Mouse (Mus musculus) intestine, embryonic 15.5 days (tissue): ENCODE measurements around the gene Gm21981. TPM values are rescaled to one million over a fixed set of nuclear protein-coding genes. Genes with fewer than 3 reads are reported as not detected.
"Not testable (repeated sequence)": the region's sequence is repeated elsewhere in the genome, so short reads cannot be mapped to it uniquely, and the experiment has no call there.

ENCODE experiments used
- ATAC-seq: fragments of 200-750 bp; cut with Nextera tagmentation; 2 replicates; pipeline ENCODE4 v1.8.0; 2017; ENCODE audit warnings: moderate TSS enrichment, moderate library complexity
- H3K27ac ChIP-seq: fragments of 300-500 bp; sonication (generic); 2 replicates; pipeline ENCODE4 v1.5.1; 2015; ENCODE audit warnings: mild to moderate bottlenecking, inconsistent platforms
- H3K27me3 ChIP-seq: fragments of 300-500 bp; sonication (generic); replicated peaks from 2 replicates; pipeline ENCODE4 v1.6.1; 2015; ENCODE audit warnings: inconsistent platforms
- H3K36me3 ChIP-seq: fragments of 300-500 bp; sonication (generic); 2 replicates; pipeline ENCODE4 v1.6.1; 2015; ENCODE audit warnings: inconsistent platforms
- H3K4me1 ChIP-seq: fragments of 300-500 bp; sonication (generic); replicated peaks from 2 replicates; pipeline ENCODE4 v1.6.1; 2015; ENCODE audit warnings: inconsistent platforms
- H3K4me2 ChIP-seq: fragments of 300-500 bp; sonication (generic); replicated peaks from 2 replicates; pipeline ENCODE4 v1.6.1; 2015; ENCODE audit warnings: mild to moderate bottlenecking, inconsistent platforms
- H3K4me3 ChIP-seq: fragments of 300-500 bp; sonication (generic); replicated peaks from 2 replicates; pipeline ENCODE4 v1.5.1; 2015; ENCODE audit warnings: inconsistent platforms
- H3K9ac ChIP-seq: fragments of 300-500 bp; sonication (generic); 2 replicates; pipeline ENCODE4 v1.6.1; 2015; ENCODE audit warnings: inconsistent platforms
- H3K9me3 ChIP-seq: fragments of 300-500 bp; sonication (generic); 2 replicates; pipeline ENCODE4 v1.6.1; 2016; ENCODE audit warnings: inconsistent platforms
- WGBS: fragments of 180-500 bp; shearing (Covaris S2); methylation state at CpG from one replicate; pipeline ENCODE4 v1.1.7; 2015; 5-methylcytosine and 5-hydroxymethylcytosine counted together
- polyA plus RNA-seq: library from polyadenylated mRNA; unstranded; fragments of >200 nt; fragmentation: Nextera tagmentation; extraction: Ambion mirVana; gene quantifications from 2 replicates; pipeline ENCODE4 v1.2.1, GENCODE M21; 2015

Gm21981 gene
- polyA plus RNA-seq, 1 experiment from 2014 or later, result 0.24 TPM

GRCm38 (mm10) chr17:47654346-47654745 lies 39.9 kb downstream of the Gm21981 start:
- H3K27ac ChIP-seq, H3K9ac ChIP-seq, H3K4me2 ChIP-seq, H3K36me3 ChIP-seq, H3K4me3 ChIP-seq, H3K9me3 ChIP-seq, H3K27me3 ChIP-seq, H3K4me1 ChIP-seq, ATAC-seq: not testable (repeated sequence)
- WGBS, result 92% methylated on average over 8 of the region's 8 CpGs

- Histone ChIP-seq H3K27me3 (no peaks in the 10 kb centered on the region), H3K4me1 (no peaks in the 10 kb centered on the region), H3K4me3 (no peak overlapping the region), H3K27ac (no peak overlapping the region), H3K9me3 (no peaks in the 10 kb centered on the region), H3K4me2 (no peak overlapping the region), H3K36me3 (no peaks in the 10 kb centered on the region), H3K9ac (no peak overlapping the region)
- ATAC-seq, result no peak
- 84% methylated on average over 2 of the region's 2 CpGs for WGBS
Measured at GRCm38 (mm10) chr17:47651953-47652352, 42.3 kb downstream of the Gm21981 start.

- Histone ChIP-seq H3K4me3 (no peak overlapping the region), H3K27me3 (no peaks in the 10 kb centered on the region), H3K9ac (no peak overlapping the region), H3K27ac (no peak overlapping the region), H3K4me1 (no peaks in the 10 kb centered on the region), H3K36me3 (no peaks in the 10 kb centered on the region), H3K9me3 (no peaks in the 10 kb centered on the region), H3K4me2 (no peak overlapping the region)
- WGBS, result 70% methylated on average over 4 of the region's 4 CpGs
- ATAC-seq, result no peak
Measured at GRCm38 (mm10) chr17:47648966-47649365, 45.3 kb downstream of the Gm21981 start.

GRCm38 (mm10) chr17:47646683-47647082 lies 47.6 kb downstream of the Gm21981 start:
- 100% methylated on average over 1 of the region's 1 CpGs for WGBS
- no peaks in the 10 kb centered on the region for H3K9me3 ChIP-seq
- H3K27me3 ChIP-seq, result no peaks in the 10 kb centered on the region
- no peak for ATAC-seq
- no peak overlapping the region for H3K4me2 ChIP-seq
- H3K36me3 ChIP-seq, result no peaks in the 10 kb centered on the region
- no peak overlapping the region for H3K9ac ChIP-seq
- no peak overlapping the region for H3K4me3 ChIP-seq
- no peak overlapping the region for H3K27ac ChIP-seq
- no peaks in the 10 kb centered on the region for H3K4me1 ChIP-seq

- WGBS, result 85% methylated on average over 2 of the region's 2 CpGs
- H3K27me3 ChIP-seq, result no peaks in the 10 kb centered on the region
- H3K9ac ChIP-seq, result no peak overlapping the region
- H3K36me3 ChIP-seq, result no peaks in the 10 kb centered on the region
- no peak overlapping the region for H3K4me2 ChIP-seq
- no peaks in the 10 kb centered on the region for H3K4me1 ChIP-seq
- H3K27ac ChIP-seq, result no peak overlapping the region
- no peaks in the 10 kb centered on the region for H3K9me3 ChIP-seq
- no peak for ATAC-seq
- H3K4me3 ChIP-seq, result no peak overlapping the region
Measured at GRCm38 (mm10) chr17:47642992-47643391, 51.3 kb downstream of the Gm21981 start.

Other genes starting within 250 kb of the Gm21981 start
- gene Taf8, start 192.2 kb downstream of the Gm21981 start, polyA plus RNA-seq, result 20.4 and 21.9 TPM in 2 replicates
- 394 and 407 TPM in 2 replicates for gene Ccnd3, start 189.4 kb downstream of the Gm21981 start, polyA plus RNA-seq
- gene Bysl, start 83.0 kb downstream of the Gm21981 start, polyA plus RNA-seq, result 20.1 and 22.4 TPM in 2 replicates
- gene Med20, start 82.9 kb downstream of the Gm21981 start, polyA plus RNA-seq, result 39.8 and 41.2 TPM in 2 replicates
- 0.54 and 0.88 TPM in 2 replicates for gene Gm20517, start 82.9 kb downstream of the Gm21981 start, polyA plus RNA-seq
- 5.9 and 6.3 TPM in 2 replicates for gene Usp49, start 63.8 kb downstream of the Gm21981 start, polyA plus RNA-seq
- 425 and 452 TPM in 2 replicates for gene Tomm6, start 6.1 kb downstream of the Gm21981 start, polyA plus RNA-seq
- 4.8 and 5.5 TPM in 2 replicates for gene Frs3, start 5.4 kb downstream of the Gm21981 start, polyA plus RNA-seq
- gene Prickle4, start 281 bp upstream of the Gm21981 start, polyA plus RNA-seq, result 0.40 and 0.52 TPM in 2 replicates
- gene Pgc, start 32.4 kb upstream of the Gm21981 start, polyA plus RNA-seq, result 0.93 and 0.99 TPM in 2 replicates
- gene Tfeb, start 42.6 kb upstream of the Gm21981 start, polyA plus RNA-seq, result 22.4 and 22.8 TPM in 2 replicates
- 8.3 and 9.5 TPM in 2 replicates for gene Mdfi, start 140.2 kb upstream of the Gm21981 start, polyA plus RNA-seq
- gene Foxp4, start 230.2 kb upstream of the Gm21981 start, polyA plus RNA-seq, result 22.3 and 24.9 TPM in 2 replicates